Mouse (Mus musculus) right cerebral cortex, postnatal 14 days (tissue): Measurements from ENCODE around the gene Trim25.

Experiments
- DNase-seq: peaks from one replicate; pipeline ENCODE4 v3.0.0; 2022

Gene Trim25

DNA sequence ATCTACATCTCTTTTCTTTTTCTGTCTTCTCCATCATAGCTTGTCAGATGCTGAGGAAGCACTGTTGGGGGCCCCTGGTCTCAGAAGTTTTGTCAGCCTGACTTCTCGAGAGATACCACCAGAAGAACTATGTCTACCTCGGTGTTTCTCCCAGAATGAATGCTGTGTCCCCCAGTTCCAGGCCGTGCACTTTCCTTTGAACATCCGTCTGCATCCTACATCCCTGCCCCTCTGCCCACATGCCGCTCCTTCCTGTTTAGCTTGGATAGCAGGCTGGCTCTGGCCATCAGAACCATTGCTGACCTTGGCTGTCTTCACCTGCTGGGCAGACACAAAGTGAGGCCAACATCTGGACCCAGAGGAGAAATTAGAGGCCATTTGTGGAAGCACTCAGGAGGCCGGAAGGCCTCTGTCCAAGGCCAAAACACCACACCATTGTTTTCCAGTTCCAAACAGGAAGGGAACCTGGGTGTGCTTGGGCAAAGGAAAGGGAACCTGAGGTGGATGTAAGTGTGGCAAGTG, 68.2 kb downstream of the Trim25 start:
- DNase-seq: no peak

DNA sequence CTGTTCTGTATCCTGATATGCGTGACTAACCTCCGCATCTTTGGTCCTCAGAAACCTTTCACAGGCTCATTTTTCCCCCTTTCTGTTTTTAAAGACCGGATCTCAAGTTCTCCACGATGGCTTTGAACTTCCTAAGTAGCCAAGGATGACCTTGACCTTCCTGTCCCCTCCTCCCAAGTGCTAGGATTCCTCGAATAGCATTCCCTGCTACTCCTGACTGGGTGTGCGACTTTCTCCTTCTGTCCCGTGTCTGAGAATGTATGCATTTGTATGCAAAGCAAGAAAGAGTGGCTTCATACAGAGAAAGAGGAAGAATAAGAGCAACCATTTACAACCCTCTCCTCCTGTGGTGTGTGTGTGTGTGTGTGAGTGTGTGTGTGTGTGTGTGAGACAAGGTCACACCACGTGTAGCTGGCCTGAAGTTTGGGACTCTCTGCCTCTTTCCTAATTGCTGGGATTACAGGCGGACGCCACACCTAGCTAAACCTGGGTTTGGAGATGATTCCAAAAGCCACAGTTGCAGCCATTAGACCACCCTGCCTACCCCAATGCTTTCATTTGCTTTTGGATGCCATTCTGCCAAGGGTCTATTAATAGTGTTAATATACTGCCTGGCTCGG, 68.8 kb downstream of the Trim25 start:
- DNase-seq: no peak

DNA sequence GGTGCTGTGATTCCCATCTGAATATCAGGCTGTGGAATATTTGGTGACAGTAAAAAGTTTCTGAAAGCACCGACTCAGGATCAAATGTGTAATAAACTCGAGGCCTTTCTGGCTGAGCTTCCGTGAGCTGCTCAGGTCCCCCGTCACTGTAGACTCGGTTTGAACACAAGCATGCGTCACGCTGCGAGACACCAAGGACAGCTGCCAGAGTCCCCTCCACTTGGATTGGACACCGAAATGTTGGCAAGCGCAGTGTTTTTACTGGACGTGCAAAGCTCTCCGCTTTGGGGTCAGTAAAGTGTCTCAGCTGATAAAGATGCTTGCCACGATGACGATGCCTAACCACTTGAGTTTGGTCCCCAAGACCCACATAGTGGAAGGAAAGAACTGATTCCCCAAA, 69.5 kb downstream of the Trim25 start:
- no peak for DNase-seq

DNA sequence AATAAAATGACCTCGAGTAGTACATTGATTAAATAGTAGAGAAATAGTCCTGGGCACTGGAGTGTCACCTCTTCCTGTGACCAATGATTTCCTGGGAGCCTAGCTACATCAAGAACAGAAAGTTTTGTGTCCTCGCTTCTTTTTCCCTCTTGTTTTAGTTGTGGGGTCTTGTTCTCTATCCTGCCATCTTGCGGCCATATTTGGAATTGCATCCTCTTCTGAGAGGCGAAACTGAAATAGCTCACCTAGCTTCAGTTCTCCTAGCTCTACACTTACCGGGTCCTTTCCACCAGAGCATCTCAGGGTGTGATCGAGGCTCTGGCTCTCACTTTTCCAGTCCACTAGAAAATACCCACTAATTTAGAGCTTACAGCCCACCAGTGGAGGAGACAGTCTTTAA, 70.1 kb downstream of the Trim25 start:
- DNase-seq: peak; percentile 58
